Mouse (Mus musculus): ENCODE measurements around the gene Thap11.
"Not testable (repeated sequence)": the region's sequence is repeated elsewhere in the genome, so short reads cannot be mapped to it uniquely, and the experiment has no call there.

The Thap11 gene

GRCm38 (mm10) chr8:105854715-105855216 lies at the start of gene Thap11:
Thap11 (plus strand) TSS chr8:105855132.
- in situ Hi-C loops (cut with MboI, MseI): no loop called here

GRCm38 (mm10) chr8:105805346-105805745 lies 49.6 kb upstream of the Thap11 start:
- in situ Hi-C loops (cut with MboI, MseI): loop anchor here in 1 of 2 experiments (10.0 kb wide), 1 partner anchor 709 kb away; the partner anchor contains the start of gene Cdh3

- in situ Hi-C loops (cut with MboI, MseI): loop anchor here in 1 of 2 experiments (10.0 kb wide), 1 partner anchor 709 kb away; the partner anchor contains the start of gene Cdh3
These were observed 49.0 kb upstream of the Thap11 start for GRCm38 (mm10) chr8:105805964-105806363.

GRCm38 (mm10) chr8:105807766-105808165 lies 47.2 kb upstream of the Thap11 start:
- in situ Hi-C loops (cut with MboI, MseI): loop anchor here in 1 of 2 experiments (10.0 kb wide), 1 partner anchor 707 kb away; the partner anchor contains the start of gene Cdh3

- in situ Hi-C loops (cut with MboI, MseI): loop anchor here in 1 of 2 experiments (10.0 kb wide), 1 partner anchor 706 kb away; the partner anchor contains the start of gene Cdh3
These were observed 46.5 kb upstream of the Thap11 start for GRCm38 (mm10) chr8:105808480-105808879.

GRCm38 (mm10) chr8:105810245-105810786 lies 44.6 kb upstream of the Thap11 start:
- in situ Hi-C loops (cut with MboI, MseI): no loop called here

- in situ Hi-C loops (cut with MboI, MseI): no loop called here
These were observed 43.9 kb upstream of the Thap11 start for GRCm38 (mm10) chr8:105811061-105811460.

GRCm38 (mm10) chr8:105811543-105811942 lies 43.4 kb upstream of the Thap11 start:
- in situ Hi-C loops (cut with MboI, MseI): no loop called here

GRCm38 (mm10) chr8:105812511-105812910 lies 42.4 kb upstream of the Thap11 start:
- in situ Hi-C loops (cut with MboI, MseI): no loop called here

- in situ Hi-C loops (cut with MboI, MseI): no loop called here
These were observed 41.7 kb upstream of the Thap11 start for GRCm38 (mm10) chr8:105813241-105813640.

- in situ Hi-C loops (cut with MboI, MseI): no loop called here
These were observed 35.3 kb upstream of the Thap11 start for GRCm38 (mm10) chr8:105819659-105820058.

GRCm38 (mm10) chr8:105820925-105821324 lies 34.0 kb upstream of the Thap11 start:
- in situ Hi-C loops (cut with MboI, MseI): no loop called here

GRCm38 (mm10) chr8:105825506-105825905 lies 29.4 kb upstream of the Thap11 start:
- in situ Hi-C loops (cut with MboI, MseI): no loop called here

GRCm38 (mm10) chr8:105826379-105826778 lies 28.6 kb upstream of the Thap11 start:
- in situ Hi-C loops (cut with MboI, MseI): no loop called here

- in situ Hi-C loops (cut with MboI, MseI): no loop called here
These were observed 27.8 kb upstream of the Thap11 start, which contains the start of the genes Ranbp10 and Tsnaxip1 for GRCm38 (mm10) chr8:105826861-105827848. Ranbp10 (minus strand) TSS chr8:105827350. Tsnaxip1 (plus strand) TSS chr8:105827731.

- in situ Hi-C loops (cut with MboI, MseI): not testable (repeated sequence)
These were observed 21.2 kb upstream of the Thap11 start for GRCm38 (mm10) chr8:105833740-105834139.

GRCm38 (mm10) chr8:105835318-105835717 lies 19.6 kb upstream of the Thap11 start:
- in situ Hi-C loops (cut with MboI, MseI): no loop called here

- in situ Hi-C loops (cut with MboI, MseI): no loop called here
These were observed 17.9 kb upstream of the Thap11 start for GRCm38 (mm10) chr8:105836991-105837390.

- in situ Hi-C loops (cut with MboI, MseI): no loop called here
These were observed 15.7 kb upstream of the Thap11 start for GRCm38 (mm10) chr8:105839209-105839608.

GRCm38 (mm10) chr8:105846678-105847077 lies 8.3 kb upstream of the Thap11 start:
- in situ Hi-C loops (cut with MboI, MseI): loop anchor here in 1 of 2 experiments (10.0 kb wide), 1 partner anchor 1212 kb away; the partner anchor contains the start of gene Rrad

GRCm38 (mm10) chr8:105850014-105850413 lies 4.9 kb upstream of the Thap11 start:
- in situ Hi-C loops (cut with MboI, MseI): no loop called here

- in situ Hi-C loops (cut with MboI, MseI): no loop called here
These were observed 4.3 kb upstream of the Thap11 start for GRCm38 (mm10) chr8:105850611-105851010.
